Mouse (Mus musculus) bone marrow, adult 2 months (tissue): ENCODE data around the gene Kif3b. TPM values are rescaled to one million over a fixed set of nuclear protein-coding genes. Genes with fewer than 3 reads are reported as not detected.
A peak's percentile ranks its signal among the peaks of the same experiment; 100 is the strongest.

Experiments used
- H3K27ac ChIP-seq: fragments of 200-500 bp; 2 replicates; pipeline ENCODE4 v1.5.1; 2012; ENCODE audit warnings: low read depth, mild to moderate bottlenecking, control low read depth, inconsistent platforms, low read length; ENCODE audit not compliant: control insufficient read depth, poor library complexity, insufficient read depth
- H3K4me1 ChIP-seq: fragments of 200-500 bp; 2 replicates; pipeline ENCODE4 v1.6.1; 2011; ENCODE audit warnings: low read length; ENCODE audit not compliant: control insufficient read depth, insufficient read depth
- H3K4me3 ChIP-seq: fragments of 200-500 bp; replicated peaks from 2 replicates; pipeline ENCODE3; 2011; ENCODE audit warnings: mild to moderate bottlenecking, low read depth, low read length, control low read depth; ENCODE audit not compliant: control insufficient read depth
- CTCF ChIP-seq: fragments of 200-500 bp; IDR thresholded peaks from 2 replicates; pipeline ENCODE4 v1.5.1; 2011; ENCODE audit warnings: low read length, control low read depth; ENCODE audit not compliant: control insufficient read depth, insufficient read depth
- POLR2A ChIP-seq: fragments of 200-500 bp; IDR thresholded peaks from 2 replicates; pipeline ENCODE4 v1.6.1; 2011; ENCODE audit warnings: low read depth, mild to moderate bottlenecking, control low read depth, low read length, borderline replicate concordance; ENCODE audit not compliant: control insufficient read depth
- WGBS: fragments of 180-500 bp; shearing (Covaris S2); methylation state at CpG from one replicate; pipeline ENCODE4 v1.1.7; 2018; 5-methylcytosine and 5-hydroxymethylcytosine counted together
- polyA plus RNA-seq: library from polyadenylated mRNA; stranded (reverse); fragments of >200 nt; gene quantifications from 2 replicates; pipeline ENCODE4 v1.2.4, GENCODE M21; 2011; ENCODE audit warnings: low replicate concordance; ENCODE audit not compliant: missing spikeins, insufficient read depth, insufficient read length

The Kif3b gene
- polyA plus RNA-seq, 1 experiment = 10.9 TPM

- peaks cover 2% of the 10 kb centered on the region; the same call in 1 of the 2 replicates for H3K4me1 ChIP-seq
- H3K27ac ChIP-seq = no peak overlapping the region; the same call in 1 of the 2 replicates
- 48% methylated on average over 4 of the region's 4 CpGs for WGBS
- no peak overlapping the region for H3K4me3 ChIP-seq
- TF ChIP-seq POLR2A (no peak), CTCF (no peak)
These were observed 4.7 kb upstream of the Kif3b start for GRCm38 (mm10) chr2:153286524-153286923.

- TF ChIP-seq CTCF = no peak
- TF ChIP-seq POLR2A = no peak
- no peak overlapping the region for H3K4me3 ChIP-seq
- no peak overlapping the region for H3K27ac ChIP-seq
- 78% methylated on average over 6 of the region's 6 CpGs for WGBS
- peaks cover 3% of the 10 kb centered on the region for H3K4me1 ChIP-seq
These were observed 3.4 kb upstream of the Kif3b start for GRCm38 (mm10) chr2:153287835-153288234.

- Histone ChIP-seq H3K4me3 (peak overlapping the region; percentile 69), H3K4me1 (peaks cover 2% of the 10 kb centered on the region), H3K27ac (peak overlapping the region; percentile 15; the same call in 1 of the 2 replicates)
- TF ChIP-seq CTCF = no peak
- TF ChIP-seq POLR2A = no peak
- WGBS = 25% methylated on average over 7 of the region's 7 CpGs
These were observed 1.2 kb downstream of the Kif3b start for GRCm38 (mm10) chr2:153292305-153292861.

- 86% methylated on average over 4 of the region's 4 CpGs for WGBS
- TF ChIP-seq POLR2A = no peak
- TF ChIP-seq CTCF = no peak
- H3K27ac ChIP-seq = no peak overlapping the region
- H3K4me3 ChIP-seq = no peak overlapping the region
- H3K4me1 ChIP-seq = peaks cover 7% of the 10 kb centered on the region
These were observed 4.0 kb downstream of the Kif3b start for GRCm38 (mm10) chr2:153295196-153295595.

DNA sequence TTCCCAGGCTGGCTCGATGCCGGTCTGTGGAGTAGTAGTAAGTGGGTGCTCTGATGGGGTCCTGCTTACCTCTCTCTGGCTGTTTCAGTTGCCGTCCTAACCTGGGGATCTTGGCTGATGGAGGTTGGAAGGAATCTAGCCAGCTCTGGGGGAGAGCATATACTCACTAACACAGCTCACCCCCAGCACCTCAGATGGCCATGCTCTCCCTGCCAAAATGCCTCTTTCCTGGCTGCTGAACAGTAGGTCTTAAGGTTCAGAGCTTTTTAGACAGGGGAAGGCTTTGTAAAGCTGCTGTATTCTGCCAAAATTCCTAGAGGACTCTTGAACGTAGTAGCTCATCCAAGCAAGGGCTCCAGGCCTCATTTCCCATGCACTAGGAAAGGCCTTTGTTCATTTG is 6.6 kb downstream of the Kif3b start:
- Histone ChIP-seq H3K4me3 (no peak overlapping the region), H3K27ac (no peak overlapping the region), H3K4me1 (peaks cover 5% of the 10 kb centered on the region)
- TF ChIP-seq CTCF (no peak), POLR2A (no peak)
- WGBS = 93% methylated on average over 4 of the region's 4 CpGs

DNA sequence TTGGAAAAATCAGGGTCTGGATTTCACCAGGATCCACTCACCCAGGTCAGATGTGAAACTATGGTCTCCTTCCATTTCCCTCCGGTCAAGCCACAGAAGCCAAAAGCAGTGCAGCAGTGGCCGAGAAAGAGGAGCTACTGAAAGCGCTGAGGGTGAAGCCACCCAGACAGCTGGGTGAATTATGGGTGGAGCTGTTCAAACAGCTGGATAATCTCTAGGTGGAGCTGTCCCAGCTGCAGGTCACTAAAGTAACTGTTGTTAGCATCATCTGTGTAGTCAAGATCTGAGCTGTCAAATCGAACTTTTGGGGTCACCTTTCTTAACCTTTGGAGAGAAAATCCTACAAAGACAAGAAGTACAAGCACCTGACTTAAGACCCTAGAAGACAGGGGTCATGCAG is 7.2 kb downstream of the Kif3b start:
- WGBS = 60% methylated on average over 4 of the region's 4 CpGs
- Histone ChIP-seq H3K4me1 (peaks cover 5% of the 10 kb centered on the region), H3K27ac (peak overlapping the region; percentile 88), H3K4me3 (no peak overlapping the region)
- no peak for TF ChIP-seq POLR2A
- TF ChIP-seq CTCF = no peak

- Histone ChIP-seq H3K4me1 (peaks cover 5% of the 10 kb centered on the region), H3K27ac (peak overlapping the region; percentile 88), H3K4me3 (no peak overlapping the region)
- 8% methylated on average over 4 of the region's 4 CpGs for WGBS
- TF ChIP-seq CTCF (0 out of 2 replicates have a peak, but pooled peaks have one; percentile 10), POLR2A (no peak)
These were observed 7.7 kb downstream of the Kif3b start for GRCm38 (mm10) chr2:153298863-153299262.

DNA sequence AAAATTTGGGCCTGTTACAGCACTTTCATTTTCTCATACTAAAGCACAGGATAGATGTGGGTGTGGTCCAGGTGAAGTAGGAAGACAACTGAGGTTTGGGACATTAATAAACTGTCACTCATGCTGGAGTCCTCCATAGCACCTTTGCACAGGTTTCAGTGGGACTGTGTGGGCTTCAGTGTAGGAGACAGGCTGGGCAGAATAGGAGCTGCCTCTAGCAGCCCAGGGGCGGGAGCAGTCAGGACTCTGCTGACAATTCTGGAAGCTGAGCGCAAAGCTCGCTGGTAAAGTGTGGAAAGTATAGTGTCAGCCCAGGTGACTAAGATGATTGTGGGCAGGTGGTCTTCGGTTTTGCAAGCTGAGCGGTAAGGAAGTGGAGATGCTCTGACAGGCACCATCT is 9.9 kb downstream of the Kif3b start:
- TF ChIP-seq POLR2A = no peak
- TF ChIP-seq CTCF = no peak
- WGBS = 91% methylated on average over 5 of the region's 5 CpGs
- H3K4me1 ChIP-seq = peaks cover 5% of the 10 kb centered on the region

DNA sequence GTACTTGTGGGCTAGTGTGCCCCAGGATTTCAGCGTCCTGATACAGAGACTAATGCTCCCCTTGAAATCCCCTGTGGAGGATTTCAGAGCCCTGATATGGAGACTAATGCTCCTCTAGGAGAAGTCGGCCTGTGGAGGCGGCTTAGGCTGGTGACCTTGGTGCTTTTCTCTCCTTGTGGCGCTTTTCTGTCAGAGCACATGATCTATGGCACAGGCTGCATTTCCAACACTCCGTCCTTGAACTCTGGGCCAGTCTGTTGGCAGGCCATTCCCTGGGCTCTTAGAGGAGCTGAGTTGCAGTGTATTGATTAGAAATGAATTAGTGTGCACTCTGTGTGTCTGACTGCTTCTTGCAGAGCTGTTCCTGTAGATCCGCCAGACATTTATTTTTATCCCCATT is 14.0 kb downstream of the Kif3b start:
- Histone ChIP-seq H3K27ac (no peak overlapping the region), H3K4me3 (no peak overlapping the region), H3K4me1 (no peaks in the 10 kb centered on the region; the same call in 1 of the 2 replicates)
- no peak for TF ChIP-seq CTCF
- TF ChIP-seq POLR2A = no peak
- WGBS = 92% methylated on average over 6 of the region's 6 CpGs

More for the DNA sequence above, 9.9 kb downstream of the Kif3b start:
- Histone ChIP-seq H3K27ac (no peak overlapping the region), H3K4me3 (no peak overlapping the region)
